8 mouse cellular contexts compared by ENCODE assay signal in the genomic region with DNA sequence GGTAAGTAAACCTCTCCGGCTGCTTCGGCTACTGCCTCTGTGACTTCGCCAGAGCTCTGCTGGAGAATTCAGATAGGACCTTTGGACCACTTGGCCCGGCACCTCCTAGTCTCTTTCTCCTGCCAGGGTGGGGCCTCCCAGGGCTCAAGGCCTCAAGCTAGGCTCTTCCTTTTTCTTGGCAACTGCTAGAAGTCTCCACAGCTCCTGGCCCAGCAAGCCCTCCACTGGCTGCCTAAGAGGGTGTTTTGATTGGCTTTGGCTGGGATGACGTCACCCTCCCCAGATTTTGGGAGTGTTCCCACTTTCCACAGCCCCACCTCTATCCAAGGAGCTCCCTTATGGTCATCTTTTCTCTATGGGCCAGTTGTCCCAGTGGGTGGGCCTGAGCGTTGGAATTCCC.
A peak's percentile ranks its signal among the peaks of the same experiment; 100 is the strongest.
DNase-seq lines count a peak whose midpoint lies in the region; ATAC-seq and TF ChIP-seq lines count a peak whose summit lies in the region.

No protein-coding gene starts in this region.

- no peak overlapping the region for H3K4me3 ChIP-seq in small intestine, adult 2 months (ENCODE audit: low read depth, low read length)
- no peak overlapping the region for H3K4me3 ChIP-seq in neural tube, embryonic 15.5 days (replicated peaks)
- H3K4me3 ChIP-seq in forebrain, embryonic 12.5 days (replicated peaks), result no peak overlapping the region

- peak overlapping the region; percentile 69 for H3K27ac ChIP-seq in small intestine, adult 2 months (ENCODE audit: insufficient read depth, low read depth, low read length)
- H3K27ac ChIP-seq in neural tube, embryonic 15.5 days (replicated peaks), result no peak overlapping the region
- H3K27ac ChIP-seq in forebrain, embryonic 12.5 days, result no peak overlapping the region

- peak; percentile 31 for DNase-seq in layer of hippocampus, adult 11-12 months (ENCODE audit: low spot score)
- no peak for DNase-seq in layer of hippocampus, adult 18-20 months (ENCODE audit: low spot score in 2 of 2)
- DNase-seq in brain, embryonic 14.5 days (ENCODE audit: low read depth), result peak; percentile 34
- DNase-seq in heart, adult 8-10 months (ENCODE audit: low spot score), result peak; percentile 93
- DNase-seq in kidney, postnatal 10 days, result peak; percentile 72

- H3K9ac ChIP-seq in neural tube, embryonic 15.5 days (replicated peaks), result no peak overlapping the region
- H3K9ac ChIP-seq in forebrain, embryonic 12.5 days, result no peak overlapping the region

- TF ChIP-seq CTCF in brain, embryonic 14.5 days (IDR thresholded peaks at IDR 0.05; ENCODE audit: borderline replicate concordance, extremely low read depth, insufficient read depth, insufficient read length), result no peak
- TF ChIP-seq CTCF in small intestine, adult 2 months (IDR thresholded peaks at IDR 0.05; ENCODE audit: extremely low read depth, insufficient read length, insufficient replicate concordance, low read depth, low read length), result no peak

- no peak for ATAC-seq in neural tube, embryonic 15.5 days (ENCODE audit: low FRiP score)
- no peak for ATAC-seq in forebrain, embryonic 12.5 days (ENCODE audit: low FRiP score)

- 21% methylated on average over 6 of the region's 6 CpGs for WGBS in small intestine, adult 2 months
- WGBS in neural tube, embryonic 15.5 days, result 80% methylated on average over 6 of the region's 6 CpGs
- 90% methylated on average over 6 of the region's 6 CpGs for WGBS in forebrain, embryonic 12.5 days

- H3K4me2 ChIP-seq in neural tube, embryonic 15.5 days, result no peak overlapping the region
- H3K4me2 ChIP-seq in forebrain, embryonic 12.5 days, result no peak overlapping the region

- TF ChIP-seq POLR2A in brain, embryonic 14.5 days (IDR thresholded peaks at IDR 0.05; ENCODE audit: borderline replicate concordance, extremely low read depth, insufficient read depth, insufficient read length, poor library complexity, severe bottlenecking), result no peak
- TF ChIP-seq POLR2A in small intestine, adult 2 months (IDR thresholded peaks at IDR 0.05; ENCODE audit: low read depth, low read length), result peak; percentile 23; the same call in 1 of the 2 replicates

- H3K4me1 ChIP-seq in small intestine, adult 2 months (ENCODE audit: control insufficient read depth, insufficient read depth, insufficient read length, low read length), result peaks cover 17% of the 10 kb centered on the region
- peaks cover 8% of the 10 kb centered on the region for H3K4me1 ChIP-seq in neural tube, embryonic 15.5 days
- peaks cover 7% of the 10 kb centered on the region; the same call in 1 of the 2 replicates for H3K4me1 ChIP-seq in forebrain, embryonic 12.5 days

- no peaks in the 10 kb centered on the region for H3K36me3 ChIP-seq in small intestine, adult 2 months (ENCODE audit: control insufficient read depth, insufficient read depth, low read length)
- H3K36me3 ChIP-seq in neural tube, embryonic 15.5 days, result no peaks in the 10 kb centered on the region
- no peaks in the 10 kb centered on the region for H3K36me3 ChIP-seq in forebrain, embryonic 12.5 days (replicated peaks)

- no peaks in the 10 kb centered on the region for H3K9me3 ChIP-seq in neural tube, embryonic 15.5 days (replicated peaks)
- no peaks in the 10 kb centered on the region for H3K9me3 ChIP-seq in forebrain, embryonic 12.5 days

- no peaks in the 10 kb centered on the region for H3K27me3 ChIP-seq in small intestine, adult 2 months (ENCODE audit: control insufficient read depth, insufficient read depth, low read length)
- no peaks in the 10 kb centered on the region for H3K27me3 ChIP-seq in neural tube, embryonic 15.5 days (replicated peaks)
- no peaks in the 10 kb centered on the region for H3K27me3 ChIP-seq in forebrain, embryonic 12.5 days

Comparison
In these comparisons a context has a peak if more than half of its experiments do, and no peak if none do; other contexts are left out.
1. DNase-seq: peak in layer of hippocampus, adult 11-12 months (single experiment), brain, embryonic 14.5 days (single experiment), heart, adult 8-10 months (single experiment) and kidney, postnatal 10 days (single experiment); none in layer of hippocampus, adult 18-20 months (0 of 2).